Comparison of ENCODE assay signal across 19 mouse cellular contexts in genomic region chr11:115660376-115660775, GRCm38 (mm10). TPM values are rescaled to one million over a fixed set of nuclear protein-coding genes. Genes with fewer than 3 reads are reported as not detected.
DNase-seq lines count a peak whose midpoint lies in the region; ATAC-seq lines count a peak whose summit lies in the region.
"Had no signal": no experiment of that assay in that cellular context is flagged by ENCODE, and none has a peak within 500 bp of the region (broad histone marks: within the 10 kb centered on the region; RNA-seq: fewer than 3 reads in every experiment).

No protein-coding gene starts in this region.

- no peaks in the 10 kb centered on the region for H3K27me3 ChIP-seq in forebrain, embryonic 11.5 days (ENCODE audit: control insufficient read depth, insufficient read depth, low read length)
- H3K27me3 ChIP-seq: embryonic facial prominence, embryonic 12.5 days; heart, embryonic 13.5 days; intestine, embryonic 15.5 days; limb, embryonic 12.5 days; neural tube, embryonic 13.5 days had no signal

- DNase-seq in frontal cortex, postnatal 36 days (ENCODE audit: low spot score in 2 of 2), result peak; percentile 62 to 65
- DNase-seq in frontal cortex, postnatal 10 days (ENCODE audit: low spot score in 2 of 2), result no peak
- DNase-seq in 3134 (ENCODE audit: extremely low read depth, insufficient read length, low spot score) (peak; percentile 67), 416B (ENCODE audit: low read depth) (peak; percentile 69)
- DNase-seq in cerebellum, postnatal 25 days, result peak; percentile 68 to 76
- DNase-seq in ovary, postnatal 14 days (ENCODE audit: low spot score), result no peak
- DNase-seq in forebrain, embryonic 11.5 days (ENCODE audit: low spot score), result no peak
- DNase-seq: gastrocnemius, postnatal 25 days; kidney, postnatal 10 days; lung, postnatal 4 days had no signal

- ATAC-seq in forebrain, embryonic 11.5 days (replicated peaks; ENCODE audit: low FRiP score), result no peak
- ATAC-seq: activated CD4-positive, CD25-positive, alpha-beta regulatory T cell, adult 4 months; intestine, embryonic 15.5 days; midbrain, embryonic 16.5 days had no signal

- H3K9me3 ChIP-seq in forebrain, embryonic 11.5 days (ENCODE audit: control insufficient read depth, low read length), result no peaks in the 10 kb centered on the region
- H3K9me3 ChIP-seq: embryonic facial prominence, embryonic 12.5 days; forebrain, embryonic 10.5 days; heart, embryonic 13.5 days; hindbrain, embryonic 10.5 days; intestine, embryonic 15.5 days; limb, embryonic 12.5 days; neural tube, embryonic 13.5 days had no signal

- H3K27ac ChIP-seq in forebrain, embryonic 11.5 days (ENCODE audit: low read depth, low read length), result no peak overlapping the region
- H3K27ac ChIP-seq: embryonic facial prominence, embryonic 12.5 days; forebrain, embryonic 10.5 days; heart, embryonic 13.5 days; hindbrain, embryonic 10.5 days; intestine, embryonic 15.5 days; limb, embryonic 12.5 days; neural tube, embryonic 13.5 days had no signal

- H3K9ac ChIP-seq in forebrain, embryonic 11.5 days (ENCODE audit: low read length), result no peak overlapping the region
- H3K9ac ChIP-seq: embryonic facial prominence, embryonic 12.5 days; heart, embryonic 13.5 days; intestine, embryonic 15.5 days; limb, embryonic 12.5 days; neural tube, embryonic 13.5 days had no signal

- H3K36me3 ChIP-seq in forebrain, embryonic 11.5 days (ENCODE audit: control insufficient read depth, insufficient read depth, low read length), result no peaks in the 10 kb centered on the region
- H3K36me3 ChIP-seq: neural tube, embryonic 13.5 days had no signal

- no peak overlapping the region for H3K4me2 ChIP-seq in forebrain, embryonic 11.5 days (ENCODE audit: low read depth, low read length, severe bottlenecking)
- H3K4me2 ChIP-seq: embryonic facial prominence, embryonic 12.5 days; heart, embryonic 13.5 days; intestine, embryonic 15.5 days; limb, embryonic 12.5 days; neural tube, embryonic 13.5 days had no signal

- 96% methylated on average over 4 of the region's 4 CpGs for WGBS in forebrain, embryonic 11.5 days

- no peaks in the 10 kb centered on the region for H3K4me1 ChIP-seq in forebrain, embryonic 11.5 days (replicated peaks; ENCODE audit: control insufficient read depth, insufficient read depth, low read length)
- H3K4me1 ChIP-seq: embryonic facial prominence, embryonic 12.5 days; hindbrain, embryonic 10.5 days; intestine, embryonic 15.5 days had no signal

- no peak overlapping the region for H3K4me3 ChIP-seq in forebrain, embryonic 11.5 days (ENCODE audit: low read depth, low read length)
- H3K4me3 ChIP-seq: embryonic facial prominence, embryonic 12.5 days; forebrain, embryonic 10.5 days; heart, embryonic 13.5 days; hindbrain, embryonic 10.5 days; intestine, embryonic 15.5 days; limb, embryonic 12.5 days; neural tube, embryonic 13.5 days had no signal

RNA-seq across cellular contexts. Expression of gene Slc25a19, which starts 32.3 kb away (rescaled TPM):
- 26.4 and 27.7 TPM in 2 replicates for polyA plus RNA-seq in forebrain, embryonic 11.5 days (2014; fragmentation: Nextera tagmentation; extraction: Ambion mirVana)

RNA-seq across cellular contexts. Expression of gene Mif4gd, which starts 47.6 kb away (rescaled TPM):
- 19.2 and 22.6 TPM in 2 replicates for polyA plus RNA-seq in forebrain, embryonic 11.5 days (2014; fragmentation: Nextera tagmentation; extraction: Ambion mirVana)

RNA-seq across cellular contexts. Expression of gene Grb2, which starts 48.0 kb away (rescaled TPM):
- 63.0 and 71.4 TPM in 2 replicates for polyA plus RNA-seq in forebrain, embryonic 11.5 days (2014; fragmentation: Nextera tagmentation; extraction: Ambion mirVana)

RNA-seq across cellular contexts. Expression of gene Gga3, which starts 56.5 kb away (rescaled TPM):
- 36.5 and 37.1 TPM in 2 replicates for polyA plus RNA-seq in forebrain, embryonic 11.5 days (2014; fragmentation: Nextera tagmentation; extraction: Ambion mirVana)

RNA-seq across cellular contexts. Expression of gene Mrps7, which starts 56.7 kb away (rescaled TPM):
- polyA plus RNA-seq in forebrain, embryonic 11.5 days (2014; fragmentation: Nextera tagmentation; extraction: Ambion mirVana), result 93.9 and 95.3 TPM in 2 replicates

Comparison
In these comparisons a context has a peak if more than half of its experiments do, and no peak if none do; other contexts are left out.
1. DNase-seq: peak in frontal cortex, postnatal 36 days (2 of 2), 3134 (single experiment), 416B (single experiment) and cerebellum, postnatal 25 days (2 of 2); none in frontal cortex, postnatal 10 days (0 of 2), ovary, postnatal 14 days (single experiment) and forebrain, embryonic 11.5 days (single experiment).